In the genomic region with DNA sequence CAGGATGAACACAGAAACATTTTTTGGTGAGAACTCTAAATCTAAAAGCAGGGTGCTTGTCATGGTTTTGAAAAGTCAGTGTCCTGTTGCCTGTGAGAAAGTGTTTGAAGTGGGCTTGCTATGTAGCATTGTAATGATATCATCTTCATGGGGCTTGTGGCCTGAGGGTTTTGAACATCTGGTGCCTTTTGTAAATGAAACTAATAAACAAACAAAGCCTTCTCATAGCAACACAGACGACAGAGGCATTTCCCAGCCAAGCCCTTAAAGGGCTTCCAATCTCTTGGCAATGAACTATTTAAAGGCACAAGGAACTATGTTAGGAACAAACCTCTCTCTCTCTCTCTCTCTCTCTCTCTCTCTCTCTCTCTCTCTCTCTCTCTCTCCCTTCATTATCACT, we compare ENCODE assay signal across 13 mouse cellular contexts. TPM values are rescaled to one million over a fixed set of nuclear protein-coding genes. Genes with fewer than 3 reads are reported as not detected.
DNase-seq lines count a peak whose midpoint lies in the region; ATAC-seq and TF ChIP-seq lines count a peak whose summit lies in the region.
"Had no signal": no experiment of that assay in that cellular context is flagged by ENCODE, and none has a peak within 500 bp of the region (broad histone marks: within the 10 kb centered on the region; RNA-seq: fewer than 3 reads in every experiment).

No protein-coding gene starts in this region.

- no peaks in the 10 kb centered on the region for H3K27me3 ChIP-seq in hindbrain, postnatal 0 days (ENCODE audit: insufficient read depth, low read length)
- no peaks in the 10 kb centered on the region for H3K27me3 ChIP-seq in hindbrain, embryonic 12.5 days
- H3K27me3 ChIP-seq in embryonic facial prominence, embryonic 14.5 days (replicated peaks; ENCODE audit: control insufficient read depth, insufficient read depth, low read length), result no peaks in the 10 kb centered on the region
- H3K27me3 ChIP-seq in intestine, embryonic 16.5 days (replicated peaks; ENCODE audit: control insufficient read depth, insufficient read depth, low read length), result no peaks in the 10 kb centered on the region
- no peaks in the 10 kb centered on the region for H3K27me3 ChIP-seq in forebrain, embryonic 12.5 days
- H3K27me3 ChIP-seq: CH12.LX; embryonic facial prominence, embryonic 12.5 days had no signal

- no peaks in the 10 kb centered on the region for H3K36me3 ChIP-seq in hindbrain, postnatal 0 days (ENCODE audit: insufficient read depth, low read length)
- H3K36me3 ChIP-seq in hindbrain, embryonic 12.5 days, result no peaks in the 10 kb centered on the region
- no peaks in the 10 kb centered on the region for H3K36me3 ChIP-seq in embryonic facial prominence, embryonic 14.5 days (ENCODE audit: control insufficient read depth, insufficient read depth, low read length)
- no peaks in the 10 kb centered on the region for H3K36me3 ChIP-seq in intestine, embryonic 16.5 days (ENCODE audit: control insufficient read depth, insufficient read depth, low read length)
- no peaks in the 10 kb centered on the region for H3K36me3 ChIP-seq in forebrain, embryonic 12.5 days (replicated peaks)
- H3K36me3 ChIP-seq: embryonic facial prominence, embryonic 12.5 days had no signal

- no peak overlapping the region for H3K9ac ChIP-seq in hindbrain, postnatal 0 days (replicated peaks; ENCODE audit: low read length)
- H3K9ac ChIP-seq in hindbrain, embryonic 12.5 days, result no peak overlapping the region
- H3K9ac ChIP-seq in embryonic facial prominence, embryonic 14.5 days (ENCODE audit: low read depth, low read length), result no peak overlapping the region
- H3K9ac ChIP-seq in intestine, embryonic 16.5 days (ENCODE audit: low read depth, low read length), result no peak overlapping the region
- H3K9ac ChIP-seq in forebrain, embryonic 12.5 days, result no peak overlapping the region
- H3K9ac ChIP-seq: embryonic facial prominence, embryonic 12.5 days had no signal

- H3K4me1 ChIP-seq in hindbrain, postnatal 0 days (ENCODE audit: insufficient read depth, low read length), result no peaks in the 10 kb centered on the region
- no peaks in the 10 kb centered on the region for H3K4me1 ChIP-seq in hindbrain, embryonic 12.5 days
- H3K4me1 ChIP-seq in embryonic facial prominence, embryonic 14.5 days (ENCODE audit: control insufficient read depth, insufficient read depth, low read length), result peaks cover 3% of the 10 kb centered on the region; the same call in 1 of the 2 replicates
- peaks cover 2% of the 10 kb centered on the region; the same call in 1 of the 2 replicates for H3K4me1 ChIP-seq in intestine, embryonic 16.5 days (ENCODE audit: control insufficient read depth, insufficient read depth, low read length)
- no peaks in the 10 kb centered on the region for H3K4me1 ChIP-seq in forebrain, embryonic 12.5 days

- ATAC-seq in hindbrain, postnatal 0 days, result no peak
- ATAC-seq in hindbrain, embryonic 12.5 days (ENCODE audit: low FRiP score), result no peak
- ATAC-seq in embryonic facial prominence, embryonic 14.5 days (ENCODE audit: low read depth), result peak; percentile 63; the same call in 1 of the 2 replicates
- peak; percentile 58; the same call in 1 of the 2 replicates for ATAC-seq in intestine, embryonic 16.5 days
- no peak for ATAC-seq in forebrain, embryonic 12.5 days (ENCODE audit: low FRiP score)

- no peaks in the 10 kb centered on the region for H3K9me3 ChIP-seq in hindbrain, postnatal 0 days (ENCODE audit: low read length)
- H3K9me3 ChIP-seq in hindbrain, embryonic 12.5 days (replicated peaks), result no peaks in the 10 kb centered on the region
- peaks cover 7% of the 10 kb centered on the region; the same call in 1 of the 2 replicates for H3K9me3 ChIP-seq in embryonic facial prominence, embryonic 14.5 days (ENCODE audit: control insufficient read depth, low read length)
- no peaks in the 10 kb centered on the region for H3K9me3 ChIP-seq in intestine, embryonic 16.5 days (ENCODE audit: control insufficient read depth, low read length)
- 0 out of 2 replicates have a peak, but pooled peaks cover 5% of the 10 kb centered on the region for H3K9me3 ChIP-seq in forebrain, embryonic 12.5 days

- H3K4me2 ChIP-seq in hindbrain, postnatal 0 days (ENCODE audit: low read depth, low read length), result no peak overlapping the region
- H3K4me2 ChIP-seq in hindbrain, embryonic 12.5 days (replicated peaks), result no peak overlapping the region
- no peak overlapping the region for H3K4me2 ChIP-seq in embryonic facial prominence, embryonic 14.5 days (ENCODE audit: low read depth, low read length)
- H3K4me2 ChIP-seq in intestine, embryonic 16.5 days (ENCODE audit: low read depth, low read length), result no peak overlapping the region
- no peak overlapping the region for H3K4me2 ChIP-seq in forebrain, embryonic 12.5 days
- H3K4me2 ChIP-seq: embryonic facial prominence, embryonic 12.5 days had no signal

- no peak overlapping the region for H3K27ac ChIP-seq in hindbrain, postnatal 0 days
- H3K27ac ChIP-seq in hindbrain, embryonic 12.5 days, result no peak overlapping the region
- peak overlapping the region; percentile 49; the same call in 1 of the 2 replicates for H3K27ac ChIP-seq in embryonic facial prominence, embryonic 14.5 days (replicated peaks; ENCODE audit: low read depth, low read length)
- peak overlapping the region; percentile 45 for H3K27ac ChIP-seq in intestine, embryonic 16.5 days (ENCODE audit: low read length)
- no peak overlapping the region for H3K27ac ChIP-seq in forebrain, embryonic 12.5 days
- H3K27ac ChIP-seq: embryonic facial prominence, embryonic 12.5 days had no signal

- TF ChIP-seq CTCF in hindbrain, postnatal 0 days (IDR thresholded peaks at IDR 0.05; ENCODE audit: low read depth), result no peak

- H3K4me3 ChIP-seq in hindbrain, postnatal 0 days (ENCODE audit: low read length), result no peak overlapping the region
- no peak overlapping the region for H3K4me3 ChIP-seq in hindbrain, embryonic 12.5 days
- H3K4me3 ChIP-seq in embryonic facial prominence, embryonic 14.5 days (ENCODE audit: low read depth, low read length), result no peak overlapping the region
- no peak overlapping the region for H3K4me3 ChIP-seq in intestine, embryonic 16.5 days (ENCODE audit: low read length)
- H3K4me3 ChIP-seq in forebrain, embryonic 12.5 days (replicated peaks), result no peak overlapping the region
- H3K4me3 ChIP-seq: embryonic facial prominence, embryonic 12.5 days had no signal

- DNase-seq in hindbrain, postnatal 0 days (ENCODE audit: low spot score), result peak; percentile 12
- DNase-seq in 3T3-L1 (ENCODE audit: low read depth, low spot score), result peak; percentile 45
- DNase-seq in embryonic facial prominence, embryonic 14.5 days (ENCODE audit: low spot score), result peak; percentile 80
- no peak for DNase-seq in adrenal gland, postnatal 14 days
- DNase-seq in frontal cortex, postnatal 36 days (ENCODE audit: low spot score in 2 of 2), result no peak
- DNase-seq: gastrocnemius, postnatal 10 days; left cerebral cortex, postnatal 4 days; right cerebral cortex, postnatal 25 days had no signal

- WGBS in hindbrain, postnatal 0 days, result 7% methylated on average over 1 of the region's 1 CpGs
- 20% methylated on average over 1 of the region's 1 CpGs for WGBS in hindbrain, embryonic 12.5 days
- WGBS in embryonic facial prominence, embryonic 14.5 days, result 0% methylated on average over 1 of the region's 1 CpGs
- WGBS in intestine, embryonic 16.5 days, result 4% methylated on average over 1 of the region's 1 CpGs
- WGBS in forebrain, embryonic 12.5 days, result 21% methylated on average over 1 of the region's 1 CpGs

RNA-seq across cellular contexts. Expression of gene Tmem30c, which starts 25.6 kb away (rescaled TPM):
- 0.73 TPM in 1 of 2 replicates, not detected in the other for total RNA-seq in hindbrain, postnatal 0 days (2014; rRNA removed)
- polyA plus RNA-seq in hindbrain, postnatal 0 days (2015; fragmentation: Nextera tagmentation; extraction: Ambion mirVana), result 0.14 and 0.24 TPM in 2 replicates
- 0.08 TPM in 1 of 2 replicates, not detected in the other for polyA plus RNA-seq in hindbrain, embryonic 12.5 days (2016; fragmentation: Nextera tagmentation; extraction: Ambion mirVana)
- 0.07 TPM in 1 of 2 replicates, not detected in the other for polyA plus RNA-seq in embryonic facial prominence, embryonic 14.5 days (2014; fragmentation: Nextera tagmentation; extraction: Ambion mirVana)
- polyA plus RNA-seq in intestine, embryonic 16.5 days (2015; fragmentation: Nextera tagmentation; extraction: Ambion mirVana), result not detected in 2 replicates
- not detected in 2 replicates for total RNA-seq in adrenal gland, postnatal 14 days (2021)
- polyA plus RNA-seq in forebrain, embryonic 12.5 days (2016; fragmentation: Nextera tagmentation; extraction: Ambion mirVana), result 0.15 and 0.26 TPM in 2 replicates
- total RNA-seq: gastrocnemius, postnatal 10 days had no signal

RNA-seq across cellular contexts. Expression of gene Tbc1d23, which starts 35.8 kb away (rescaled TPM):
- total RNA-seq in hindbrain, postnatal 0 days (2014; rRNA removed), result 47.6 and 62.6 TPM in 2 replicates
- polyA plus RNA-seq in hindbrain, postnatal 0 days (2015; fragmentation: Nextera tagmentation; extraction: Ambion mirVana), result 31.5 and 32.3 TPM in 2 replicates
- 31.7 and 33.9 TPM in 2 replicates for polyA plus RNA-seq in hindbrain, embryonic 12.5 days (2016; fragmentation: Nextera tagmentation; extraction: Ambion mirVana)
- 34.1 and 34.5 TPM in 2 replicates for polyA plus RNA-seq in embryonic facial prominence, embryonic 14.5 days (2014; fragmentation: Nextera tagmentation; extraction: Ambion mirVana)
- 20.4 and 21.7 TPM in 2 replicates for polyA plus RNA-seq in intestine, embryonic 16.5 days (2015; fragmentation: Nextera tagmentation; extraction: Ambion mirVana)
- total RNA-seq in adrenal gland, postnatal 14 days (2021), result 35.4 and 40.6 TPM in 2 replicates
- polyA plus RNA-seq in forebrain, embryonic 12.5 days (2016; fragmentation: Nextera tagmentation; extraction: Ambion mirVana), result 29.9 and 34.4 TPM in 2 replicates

Comparison
In these comparisons a context has a peak if more than half of its experiments do, and no peak if none do; other contexts are left out.
1. ATAC-seq: peak in embryonic facial prominence, embryonic 14.5 days (single experiment) and intestine, embryonic 16.5 days (single experiment); none in hindbrain, postnatal 0 days (single experiment), hindbrain, embryonic 12.5 days (single experiment) and forebrain, embryonic 12.5 days (single experiment).
2. DNase-seq: peak in hindbrain, postnatal 0 days (single experiment), 3T3-L1 (single experiment) and embryonic facial prominence, embryonic 14.5 days (single experiment); none in adrenal gland, postnatal 14 days (single experiment) and frontal cortex, postnatal 36 days (0 of 2).
3. H3K27ac ChIP-seq: peak in embryonic facial prominence, embryonic 14.5 days (single experiment) and intestine, embryonic 16.5 days (single experiment); none in hindbrain, postnatal 0 days (single experiment), hindbrain, embryonic 12.5 days (single experiment) and forebrain, embryonic 12.5 days (single experiment).